Mouse (Mus musculus): ENCODE results near the gene Arhgef40. TPM values are rescaled to one million over a fixed set of nuclear protein-coding genes. Genes with fewer than 3 reads are reported as not detected.

Arhgef40 gene
- polyA plus RNA-seq, 1 experiment from 2014 or later = 12.5 TPM

DNA sequence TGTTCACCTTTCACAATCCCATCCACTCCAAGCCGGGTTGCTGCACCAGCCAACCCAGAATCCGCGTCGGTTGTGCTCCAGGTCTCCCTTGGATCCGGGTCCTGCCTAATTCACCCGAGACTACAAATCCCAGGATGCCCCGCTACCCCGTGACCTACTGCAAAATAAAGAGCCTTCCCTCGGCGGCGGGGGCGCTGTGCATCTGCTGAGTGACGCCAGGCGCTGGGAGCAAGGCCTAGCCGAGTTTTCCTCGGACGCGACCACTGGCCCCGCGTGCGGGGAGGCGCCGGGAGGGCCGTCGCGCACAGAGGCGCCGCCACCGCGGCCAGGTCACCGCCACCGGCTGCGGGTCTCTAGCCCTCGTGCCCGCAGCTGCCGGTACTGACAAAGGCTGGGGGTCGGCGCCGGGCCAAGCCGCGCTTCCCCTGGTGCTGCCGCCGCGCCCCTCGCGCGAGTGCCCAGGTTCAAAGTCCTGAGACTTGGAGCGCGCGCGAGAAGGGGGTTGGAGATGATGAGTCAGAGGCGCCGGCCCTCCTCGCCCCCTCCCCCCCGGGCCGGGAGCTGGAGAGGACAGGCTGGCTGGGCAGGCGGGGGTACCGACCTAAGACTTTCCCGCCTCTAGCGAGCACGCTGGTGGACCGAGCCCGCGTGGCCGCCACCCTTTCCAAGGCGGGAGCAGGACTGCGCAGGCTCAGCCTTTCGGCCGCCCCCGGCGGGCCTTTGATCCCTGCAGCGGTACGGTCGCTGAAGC is 35.2 kb downstream of the Arhgef40 start:
- Histone ChIP-seq H3K4me3 (ENCODE audit: low read depth, low read length) (peak overlapping the region; percentile 75), H3K36me3 (ENCODE audit: control insufficient read depth, insufficient read depth) (no peaks in the 10 kb centered on the region), H3K9ac (ENCODE audit: low read depth, low read length) (peak overlapping the region; percentile 89), H3K9me3 (replicated peaks; ENCODE audit: control insufficient read depth, low read length) (no peaks in the 10 kb centered on the region), H3K4me1 (ENCODE audit: control insufficient read depth, low read depth, low read length) (peaks cover 75% of the 10 kb centered on the region), H3K27me3 (ENCODE audit: control insufficient read depth, insufficient read depth, low read depth, low read length) (no peaks in the 10 kb centered on the region), H3K4me2 (ENCODE audit: low read depth, low read length) (peak overlapping the region; percentile 81), H3K27ac (ENCODE audit: low read length) (peak overlapping the region; percentile 88)
- ATAC-seq (ENCODE audit: low read depth) = peak; percentile 79
- under 1% methylated on average over 71 of the region's 74 CpGs for WGBS (ENCODE audit: insufficient replicate concordance)

DNA sequence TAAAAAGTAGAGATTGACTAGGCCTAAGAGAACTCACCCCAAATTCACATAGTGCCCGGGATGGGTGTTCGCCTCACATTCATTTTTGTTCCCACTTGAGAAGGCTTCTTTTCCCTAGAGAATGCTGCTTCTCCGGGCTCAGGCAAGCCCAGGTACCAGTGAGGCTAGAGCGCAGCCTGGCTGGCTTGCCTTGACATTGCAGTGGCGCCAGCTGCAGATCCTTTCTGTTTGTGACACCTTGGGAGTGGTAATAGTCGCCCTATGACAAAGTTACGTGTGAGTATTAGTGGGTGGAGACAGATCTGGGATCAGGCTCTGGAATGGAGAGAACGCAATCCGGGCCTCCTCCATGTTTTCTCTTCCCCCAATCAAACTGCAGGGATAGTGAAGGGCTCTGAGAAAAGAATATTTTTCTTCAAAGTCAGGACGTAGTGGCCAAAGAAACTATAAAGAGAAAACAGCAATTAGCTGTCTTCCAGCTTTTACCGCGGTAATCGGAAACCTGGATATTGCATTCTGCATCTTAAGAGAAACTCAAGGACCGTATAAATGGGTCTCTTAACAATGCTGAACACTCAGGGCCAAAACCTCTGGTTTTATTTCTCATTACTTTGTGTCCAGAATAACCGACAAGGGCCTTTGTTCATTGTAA is 36.1 kb downstream of the Arhgef40 start, which contains the start of gene Zfp219:
Gene Zfp219 (minus strand): TSS at position 248 of the 652 bp plus-strand sequence.
- H3K27ac ChIP-seq (ENCODE audit: low read length) = peak within 1 kb of the TSS; percentile 88
- WGBS (ENCODE audit: insufficient replicate concordance) = 14% methylated on average over 15 of the region's 15 CpGs
- no peaks in the 10 kb centered on the region for H3K36me3 ChIP-seq (ENCODE audit: control insufficient read depth, insufficient read depth)
- peaks cover 70% of the 10 kb centered on the region for H3K4me1 ChIP-seq (ENCODE audit: control insufficient read depth, low read depth, low read length)
- H3K9ac ChIP-seq (ENCODE audit: low read depth, low read length) = peak within 1 kb of the TSS; percentile 89
- no peaks in the 10 kb centered on the region for H3K9me3 ChIP-seq (replicated peaks; ENCODE audit: control insufficient read depth, low read length)
- H3K4me3 ChIP-seq (ENCODE audit: low read depth, low read length) = peak within 1 kb of the TSS; percentile 75
- peak; percentile 72 for ATAC-seq (ENCODE audit: low read depth)
- H3K27me3 ChIP-seq (ENCODE audit: control insufficient read depth, insufficient read depth, low read depth, low read length) = no peaks in the 10 kb centered on the region
- peak within 1 kb of the TSS; percentile 81 for H3K4me2 ChIP-seq (ENCODE audit: low read depth, low read length)

DNA sequence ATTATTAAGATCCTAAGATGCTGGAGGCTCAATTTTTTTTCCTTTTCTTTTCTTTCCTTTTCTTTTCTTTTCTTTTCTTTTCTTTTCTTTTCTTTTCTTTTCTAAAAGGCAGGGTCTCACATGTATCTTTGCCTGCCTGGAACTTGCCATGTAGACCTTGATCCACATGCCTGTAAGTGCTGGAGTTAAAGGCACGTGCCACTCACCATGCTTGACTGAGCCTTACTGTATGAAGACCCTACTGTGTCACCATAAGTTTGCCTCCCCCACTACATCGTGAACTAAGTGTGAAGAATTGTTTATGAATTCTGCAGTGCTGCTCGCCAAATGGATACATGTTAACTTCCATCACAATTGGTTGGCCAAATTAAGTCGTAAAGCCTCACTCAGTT is 36.6 kb downstream of the Arhgef40 start:
- H3K4me1 ChIP-seq (ENCODE audit: control insufficient read depth, low read depth, low read length) = peaks cover 65% of the 10 kb centered on the region
- H3K36me3 ChIP-seq (ENCODE audit: control insufficient read depth, insufficient read depth) = no peaks in the 10 kb centered on the region
- no peak for ATAC-seq (ENCODE audit: low read depth)
- H3K9me3 ChIP-seq (replicated peaks; ENCODE audit: control insufficient read depth, low read length) = no peaks in the 10 kb centered on the region
- peak overlapping the region; percentile 88 for H3K27ac ChIP-seq (ENCODE audit: low read length)
- H3K9ac ChIP-seq (ENCODE audit: low read depth, low read length) = no peak overlapping the region
- no peaks in the 10 kb centered on the region for H3K27me3 ChIP-seq (ENCODE audit: control insufficient read depth, insufficient read depth, low read depth, low read length)
- 62% methylated on average over 4 of the region's 4 CpGs for whole genome bisulfite sequencing (ENCODE audit: insufficient replicate concordance)
- peak overlapping the region; percentile 81 for H3K4me2 ChIP-seq (ENCODE audit: low read depth, low read length)
- H3K4me3 ChIP-seq (ENCODE audit: low read depth, low read length) = peak overlapping the region; percentile 75; the same call in 1 of the 2 replicates

DNA sequence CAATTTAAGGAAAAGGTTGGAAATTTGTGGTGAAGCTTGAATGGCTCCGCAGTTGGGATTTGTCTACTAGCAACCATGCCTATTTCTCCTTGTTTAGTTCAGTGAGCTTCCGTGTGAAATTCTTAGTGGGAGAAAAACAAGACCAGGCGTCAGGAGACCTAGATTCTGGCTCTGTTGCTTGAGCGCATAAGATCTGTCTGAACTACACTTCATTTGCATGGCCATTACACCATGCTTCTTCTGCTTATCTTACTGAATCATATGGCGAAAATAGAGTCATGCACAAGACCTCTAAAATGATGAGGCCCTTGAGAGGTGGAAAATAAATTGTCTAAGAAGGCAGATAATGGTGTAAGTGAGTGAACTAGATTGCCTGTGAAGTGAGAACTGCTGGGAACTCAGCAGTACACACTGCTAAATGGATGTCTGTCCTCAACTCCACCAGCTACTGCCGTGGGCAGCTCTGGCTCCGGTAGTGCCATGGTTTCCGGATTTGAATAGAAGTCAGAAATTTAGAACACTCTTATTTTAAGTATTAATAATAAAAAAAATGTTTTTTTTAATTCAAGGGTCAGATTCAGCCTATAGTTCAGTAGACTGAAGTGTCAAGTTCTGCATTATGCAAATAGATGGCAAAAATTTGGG is 37.2 kb downstream of the Arhgef40 start:
- Histone ChIP-seq H3K36me3 (ENCODE audit: control insufficient read depth, insufficient read depth) (no peaks in the 10 kb centered on the region), H3K4me1 (ENCODE audit: control insufficient read depth, low read depth, low read length) (peaks cover 63% of the 10 kb centered on the region), H3K4me3 (ENCODE audit: low read depth, low read length) (no peak overlapping the region), H3K9ac (ENCODE audit: low read depth, low read length) (0 out of 2 replicates have a peak overlapping the region, but pooled peaks have one; percentile 3), H3K9me3 (replicated peaks; ENCODE audit: control insufficient read depth, low read length) (no peaks in the 10 kb centered on the region), H3K27ac (ENCODE audit: low read length) (peak overlapping the region; percentile 88), H3K27me3 (ENCODE audit: control insufficient read depth, insufficient read depth, low read depth, low read length) (no peaks in the 10 kb centered on the region), H3K4me2 (ENCODE audit: low read depth, low read length) (peak overlapping the region; percentile 81)
- WGBS (ENCODE audit: insufficient replicate concordance) = 55% methylated on average over 8 of the region's 8 CpGs
- ATAC-seq (ENCODE audit: low read depth) = no peak

DNA sequence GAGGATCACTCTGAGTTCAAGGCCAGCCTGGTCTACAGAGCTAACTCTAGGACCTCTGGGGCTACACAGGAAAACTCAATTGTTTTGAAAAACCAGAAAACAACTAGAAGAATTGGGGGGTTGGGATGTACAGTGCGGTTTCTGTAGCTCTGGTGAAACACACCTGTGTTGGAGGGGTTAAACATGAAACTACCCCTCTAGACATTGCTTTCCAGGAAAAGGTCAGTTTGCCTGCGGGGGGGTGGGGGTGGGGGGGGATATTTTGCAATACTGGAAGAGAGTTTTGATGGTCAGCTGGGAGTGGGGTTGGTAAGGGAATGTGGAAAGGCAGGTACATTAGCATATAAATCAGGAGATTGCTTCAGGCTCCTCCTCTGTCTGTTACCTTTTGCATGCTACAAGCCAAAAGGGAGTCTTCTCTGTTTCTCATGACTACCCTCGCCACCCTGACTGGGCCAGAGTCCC is 37.8 kb downstream of the Arhgef40 start:
- H3K9ac ChIP-seq (ENCODE audit: low read depth, low read length) = peak overlapping the region; percentile 49

DNA sequence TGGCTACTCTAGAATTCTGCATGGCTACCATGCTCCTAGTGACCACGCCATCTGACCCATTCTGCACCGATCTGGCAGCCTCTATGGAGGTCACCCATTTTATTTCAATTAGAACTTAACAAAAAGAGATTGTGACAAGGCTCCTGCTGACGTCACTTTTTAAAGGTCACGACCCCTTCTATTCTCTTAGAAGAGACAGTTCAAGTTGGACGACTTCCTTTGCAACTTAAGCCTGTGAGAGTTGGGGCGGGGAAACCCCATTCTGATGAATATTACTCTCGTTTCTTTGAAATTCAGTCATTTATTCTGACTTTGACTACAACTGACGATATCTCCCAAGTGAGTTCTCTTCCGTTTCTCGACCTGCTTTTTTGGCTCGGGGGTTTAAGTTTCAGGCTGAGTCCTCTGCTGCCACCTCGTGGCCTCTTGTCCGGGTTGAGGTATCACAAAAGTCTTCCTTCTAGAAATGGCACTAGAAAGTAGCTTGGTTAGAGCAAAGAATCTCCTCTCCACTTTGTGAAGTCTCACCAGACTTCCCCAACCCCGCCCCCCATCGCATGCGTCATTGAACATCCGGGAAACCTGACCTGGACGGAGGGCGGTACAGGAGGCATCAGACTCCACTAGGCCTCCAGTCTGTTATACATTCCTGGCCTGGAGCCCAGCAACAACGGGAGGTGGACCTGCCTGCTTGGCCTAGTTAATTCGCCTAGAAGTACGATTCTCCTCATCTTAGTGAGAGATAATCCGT is 38.4 kb downstream of the Arhgef40 start:
- 7% methylated on average over 23 of the region's 23 CpGs for WGBS (ENCODE audit: insufficient replicate concordance)
- H3K4me3 ChIP-seq (ENCODE audit: low read depth, low read length) = peak overlapping the region; percentile 50
- peaks cover 55% of the 10 kb centered on the region for H3K4me1 ChIP-seq (ENCODE audit: control insufficient read depth, low read depth, low read length)
- H3K27me3 ChIP-seq (ENCODE audit: control insufficient read depth, insufficient read depth, low read depth, low read length) = no peaks in the 10 kb centered on the region
- H3K27ac ChIP-seq (ENCODE audit: low read length) = peak overlapping the region; percentile 88
- peak; percentile 32 for ATAC-seq (ENCODE audit: low read depth)
- peak overlapping the region; percentile 60 for H3K4me2 ChIP-seq (ENCODE audit: low read depth, low read length)
- H3K9ac ChIP-seq (ENCODE audit: low read depth, low read length) = peak overlapping the region; percentile 49
- no peaks in the 10 kb centered on the region for H3K36me3 ChIP-seq (ENCODE audit: control insufficient read depth, insufficient read depth)
- H3K9me3 ChIP-seq (replicated peaks; ENCODE audit: control insufficient read depth, low read length) = no peaks in the 10 kb centered on the region

More for the DNA sequence above, 37.8 kb downstream of the Arhgef40 start:
- H3K27ac ChIP-seq (ENCODE audit: low read length) = peak overlapping the region; percentile 88
- peak overlapping the region; percentile 50; the same call in 1 of the 2 replicates for H3K4me3 ChIP-seq (ENCODE audit: low read depth, low read length)
- WGBS (ENCODE audit: insufficient replicate concordance) = 44% methylated on average over 3 of the region's 3 CpGs
- no peak for ATAC-seq (ENCODE audit: low read depth)
- H3K4me2 ChIP-seq (ENCODE audit: low read depth, low read length) = peak overlapping the region; percentile 60
- no peaks in the 10 kb centered on the region for H3K36me3 ChIP-seq (ENCODE audit: control insufficient read depth, insufficient read depth)
- H3K9me3 ChIP-seq (replicated peaks; ENCODE audit: control insufficient read depth, low read length) = no peaks in the 10 kb centered on the region
- peaks cover 58% of the 10 kb centered on the region for H3K4me1 ChIP-seq (ENCODE audit: control insufficient read depth, low read depth, low read length)
- H3K27me3 ChIP-seq (ENCODE audit: control insufficient read depth, insufficient read depth, low read depth, low read length) = no peaks in the 10 kb centered on the region

DNA sequence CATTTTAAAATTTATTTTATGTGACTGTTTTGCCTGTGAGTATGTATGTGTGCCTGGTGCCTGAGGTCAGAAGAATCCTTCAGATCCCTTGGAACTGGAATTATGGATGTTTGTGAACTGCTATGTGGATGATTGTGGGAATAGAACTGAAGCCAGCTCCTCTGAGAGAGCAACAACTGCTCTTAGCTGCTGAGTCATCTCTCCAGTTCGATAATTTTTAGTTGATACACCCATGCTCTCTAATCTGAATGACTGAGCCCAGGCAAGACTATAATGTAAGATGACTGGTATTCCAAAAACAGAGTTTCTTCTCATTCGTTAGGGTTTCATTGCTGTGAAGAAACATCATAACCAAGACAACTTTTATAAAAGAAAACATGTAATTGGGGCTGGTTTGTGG is 39.6 kb downstream of the Arhgef40 start:
- Histone ChIP-seq H3K27me3 (ENCODE audit: control insufficient read depth, insufficient read depth, low read depth, low read length) (no peaks in the 10 kb centered on the region), H3K4me2 (ENCODE audit: low read depth, low read length) (peak overlapping the region; percentile 60), H3K9ac (ENCODE audit: low read depth, low read length) (0 out of 2 replicates have a peak overlapping the region, but pooled peaks have one; percentile 27), H3K27ac (ENCODE audit: low read length) (peak overlapping the region; percentile 88), H3K4me3 (ENCODE audit: low read depth, low read length) (no peak overlapping the region), H3K9me3 (replicated peaks; ENCODE audit: control insufficient read depth, low read length) (no peaks in the 10 kb centered on the region), H3K36me3 (ENCODE audit: control insufficient read depth, insufficient read depth) (no peaks in the 10 kb centered on the region), H3K4me1 (ENCODE audit: control insufficient read depth, low read depth, low read length) (peaks cover 43% of the 10 kb centered on the region)
- ATAC-seq (ENCODE audit: low read depth) = 0 out of 2 replicates have a peak, but pooled peaks have one; percentile 19
- WGBS (ENCODE audit: insufficient replicate concordance) = 34% methylated on average over 2 of the region's 2 CpGs

DNA sequence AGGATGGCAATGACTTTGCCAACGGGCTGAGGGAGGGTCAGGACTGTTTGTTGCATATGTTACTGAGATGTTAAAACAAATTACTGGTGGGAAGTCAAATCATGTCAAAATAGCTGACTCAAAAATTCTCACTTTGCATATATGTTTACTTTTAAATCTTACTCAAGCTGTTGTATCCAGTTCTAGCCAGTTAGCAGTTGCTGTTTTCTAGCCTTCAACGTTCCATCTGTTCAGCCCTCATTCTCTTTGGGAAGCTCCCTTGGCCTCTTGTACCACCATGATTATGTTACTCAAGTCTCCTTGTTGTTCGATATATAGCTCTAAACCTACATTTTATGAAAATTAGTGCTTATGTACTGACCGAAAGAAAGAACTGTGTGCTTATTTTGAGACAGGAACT is 41.8 kb downstream of the Arhgef40 start:
- no peak overlapping the region for H3K9ac ChIP-seq (ENCODE audit: low read depth, low read length)
- no peak for ATAC-seq (ENCODE audit: low read depth)

More for the DNA sequence above, 41.8 kb downstream of the Arhgef40 start:
- H3K27me3 ChIP-seq (ENCODE audit: control insufficient read depth, insufficient read depth, low read depth, low read length) = no peaks in the 10 kb centered on the region
- no peak overlapping the region for H3K4me3 ChIP-seq (ENCODE audit: low read depth, low read length)
- WGBS (ENCODE audit: insufficient replicate concordance) = 73% methylated on average over 4 of the region's 4 CpGs
- peaks cover 36% of the 10 kb centered on the region for H3K4me1 ChIP-seq (ENCODE audit: control insufficient read depth, low read depth, low read length)
- H3K27ac ChIP-seq (ENCODE audit: low read length) = no peak overlapping the region
- no peak overlapping the region for H3K4me2 ChIP-seq (ENCODE audit: low read depth, low read length)
- H3K36me3 ChIP-seq (ENCODE audit: control insufficient read depth, insufficient read depth) = no peaks in the 10 kb centered on the region
- no peaks in the 10 kb centered on the region for H3K9me3 ChIP-seq (replicated peaks; ENCODE audit: control insufficient read depth, low read length)
